Mouse (Mus musculus) liver (tissue): Measurements from ENCODE around the gene Nol4l.
A peak's percentile ranks its signal among the peaks of the same experiment; 100 is the strongest.

ENCODE experiments used
- DNase-seq: peaks from one replicate; pipeline ENCODE4 v3.0.0-alpha.2; 2020; ENCODE audit warnings: mixed read lengths

Gene Nol4l

DNA sequence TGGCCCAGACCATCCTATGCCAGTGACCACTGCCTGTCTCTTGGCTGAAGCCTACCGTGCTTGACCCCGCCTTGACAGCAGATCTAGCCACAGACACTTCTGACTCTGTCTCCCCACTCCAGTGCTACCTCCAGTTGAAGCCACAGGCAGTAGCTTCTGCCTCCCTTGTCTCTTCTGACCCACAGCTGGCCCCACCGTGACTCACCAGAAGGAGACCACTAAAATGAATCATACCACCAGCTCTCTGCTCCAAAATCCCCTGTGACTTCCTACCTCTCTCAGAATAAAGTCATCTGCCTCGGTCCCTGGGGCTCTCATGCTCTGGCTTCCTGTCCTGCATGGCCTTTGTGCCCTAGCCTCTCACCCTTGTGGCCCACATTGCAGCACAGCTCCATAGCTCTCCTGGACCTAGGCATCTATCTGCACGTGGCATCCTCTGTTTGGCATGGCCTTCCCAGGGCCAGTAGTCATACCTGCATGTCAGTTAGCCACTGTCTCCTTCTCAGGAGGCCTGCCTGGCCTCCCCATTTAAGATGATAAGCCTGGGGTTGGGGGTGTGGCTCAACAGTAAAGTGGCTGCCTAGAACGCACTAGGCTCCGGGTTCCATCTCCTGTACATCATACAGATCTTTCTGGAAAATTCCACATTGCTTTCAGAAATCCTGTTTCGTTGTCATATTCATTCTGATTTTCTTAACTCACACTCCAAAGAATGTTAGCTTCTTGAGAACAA, 13.3 kb upstream of the Nol4l start:
- peak; percentile 79 for DNase-seq

DNA sequence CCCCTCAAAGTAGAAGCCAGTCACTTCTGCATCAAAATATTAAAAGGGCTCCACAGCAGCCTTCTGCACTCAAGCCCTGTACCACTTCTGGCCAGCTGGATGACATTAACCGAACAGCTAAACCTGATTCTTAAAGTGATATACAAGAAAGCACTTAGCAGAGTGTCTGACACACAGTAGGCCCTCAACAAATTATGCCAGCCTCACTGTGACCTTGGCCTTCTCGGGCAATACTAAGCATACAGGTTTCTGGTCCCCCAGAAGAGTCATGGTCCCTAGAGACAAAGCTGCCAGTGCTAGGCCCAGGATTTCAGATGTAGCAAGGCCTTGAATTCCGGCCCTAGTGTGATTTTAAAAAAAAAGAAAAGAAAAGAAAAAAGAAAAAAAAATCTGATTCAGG, 9.1 kb upstream of the Nol4l start:
- DNase-seq = no peak

DNA sequence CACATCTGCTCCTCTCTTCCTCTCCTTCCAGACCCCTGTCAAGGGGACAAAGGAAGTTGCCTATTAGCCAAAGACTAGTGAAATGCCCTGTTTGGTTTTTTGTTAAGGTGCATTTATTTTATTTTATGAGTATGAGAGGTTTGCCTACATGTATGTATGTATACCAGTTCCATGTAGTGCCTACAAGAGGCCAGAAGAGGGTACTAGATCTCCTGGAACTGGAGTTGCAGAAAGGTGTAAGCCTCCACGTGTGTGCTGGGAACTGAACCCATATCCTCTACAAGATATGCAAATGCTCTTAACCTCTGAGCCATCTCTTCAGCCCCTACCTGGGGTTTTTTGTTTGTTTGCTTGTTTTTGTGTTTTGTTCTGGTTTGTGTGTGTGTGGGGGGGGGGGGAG, 4.2 kb upstream of the Nol4l start:
- no peak for DNase-seq

DNA sequence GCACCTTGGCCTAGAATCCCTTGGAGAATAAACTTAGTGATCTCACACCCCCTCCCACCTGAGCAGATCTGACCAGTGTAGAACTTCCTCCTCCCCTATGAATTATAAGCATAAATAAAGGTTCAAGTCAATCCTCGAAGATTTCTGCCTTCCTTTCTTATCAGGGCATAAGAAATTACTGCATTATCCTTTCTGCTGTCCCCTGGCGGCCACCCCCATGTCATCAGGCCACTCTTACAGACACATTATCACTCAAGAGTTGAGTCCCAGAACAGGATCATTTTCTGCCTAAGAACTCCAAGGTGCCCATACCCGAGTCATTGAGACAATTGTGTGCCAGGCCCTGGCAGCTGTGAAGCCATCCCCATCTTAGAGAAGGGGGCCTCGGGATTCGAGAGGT, 1.2 kb upstream of the Nol4l start:
- DNase-seq = peak; percentile 55

DNA sequence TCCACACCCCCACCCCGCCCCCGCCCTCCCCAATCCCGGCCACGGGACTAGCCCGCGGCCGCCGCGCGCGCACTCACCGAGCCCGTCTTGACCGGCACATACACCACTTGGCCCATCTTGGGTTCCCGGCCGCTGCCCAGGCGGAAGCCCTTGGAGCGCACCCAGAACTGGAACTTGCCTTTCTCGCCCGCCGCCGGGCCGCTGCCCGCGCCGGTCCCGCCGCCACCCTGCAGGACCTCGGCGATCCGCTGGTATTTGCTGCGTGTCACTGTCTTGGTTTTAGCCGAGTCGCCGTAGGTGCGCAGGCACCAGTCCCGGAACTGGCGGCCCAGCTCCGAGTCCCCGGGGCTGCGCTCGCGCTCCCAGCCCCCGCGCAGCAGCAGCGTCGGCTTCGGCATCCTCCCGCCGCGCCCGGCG, 398 bp downstream of the Nol4l start:
- DNase-seq = peak; percentile 66

DNA sequence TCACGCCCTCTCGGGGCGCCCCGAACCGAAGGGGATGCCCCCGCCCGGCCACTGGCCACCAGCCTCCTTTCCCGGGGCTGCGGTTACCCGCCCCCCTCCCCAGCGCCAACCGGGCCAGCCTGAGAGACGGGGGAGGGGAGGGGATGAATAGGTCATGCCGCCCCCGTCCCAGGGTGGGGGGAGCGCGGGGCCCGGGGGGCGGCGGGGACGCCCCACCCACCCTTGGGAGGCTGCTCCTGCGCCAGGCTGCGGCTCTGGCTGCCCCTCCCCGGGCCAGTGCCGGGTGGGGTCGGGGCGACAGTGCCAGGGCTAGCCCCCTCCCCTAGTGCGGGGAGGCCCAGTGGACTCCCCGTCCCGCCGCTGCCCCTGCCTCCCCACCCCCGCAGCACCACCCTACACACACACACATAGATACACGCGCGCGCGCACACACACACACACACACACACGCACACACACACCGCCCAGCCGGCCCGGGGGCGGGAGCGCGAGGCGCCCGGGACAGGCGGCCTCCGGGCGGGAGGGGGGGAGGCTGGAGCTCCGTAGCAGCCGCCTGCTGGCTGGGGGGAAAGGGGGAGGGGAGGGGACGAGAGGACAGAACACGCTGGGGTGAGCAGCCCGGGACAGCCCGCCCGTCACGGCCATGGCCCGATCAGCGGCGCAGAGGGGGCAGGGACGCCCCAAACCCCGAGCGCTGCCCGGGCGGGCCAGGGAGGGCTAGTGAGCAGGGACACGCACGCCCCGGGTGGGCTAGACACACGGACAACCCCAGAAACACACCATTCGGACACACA, 1.0 kb downstream of the Nol4l start:
- peak; percentile 71 for DNase-seq

DNA sequence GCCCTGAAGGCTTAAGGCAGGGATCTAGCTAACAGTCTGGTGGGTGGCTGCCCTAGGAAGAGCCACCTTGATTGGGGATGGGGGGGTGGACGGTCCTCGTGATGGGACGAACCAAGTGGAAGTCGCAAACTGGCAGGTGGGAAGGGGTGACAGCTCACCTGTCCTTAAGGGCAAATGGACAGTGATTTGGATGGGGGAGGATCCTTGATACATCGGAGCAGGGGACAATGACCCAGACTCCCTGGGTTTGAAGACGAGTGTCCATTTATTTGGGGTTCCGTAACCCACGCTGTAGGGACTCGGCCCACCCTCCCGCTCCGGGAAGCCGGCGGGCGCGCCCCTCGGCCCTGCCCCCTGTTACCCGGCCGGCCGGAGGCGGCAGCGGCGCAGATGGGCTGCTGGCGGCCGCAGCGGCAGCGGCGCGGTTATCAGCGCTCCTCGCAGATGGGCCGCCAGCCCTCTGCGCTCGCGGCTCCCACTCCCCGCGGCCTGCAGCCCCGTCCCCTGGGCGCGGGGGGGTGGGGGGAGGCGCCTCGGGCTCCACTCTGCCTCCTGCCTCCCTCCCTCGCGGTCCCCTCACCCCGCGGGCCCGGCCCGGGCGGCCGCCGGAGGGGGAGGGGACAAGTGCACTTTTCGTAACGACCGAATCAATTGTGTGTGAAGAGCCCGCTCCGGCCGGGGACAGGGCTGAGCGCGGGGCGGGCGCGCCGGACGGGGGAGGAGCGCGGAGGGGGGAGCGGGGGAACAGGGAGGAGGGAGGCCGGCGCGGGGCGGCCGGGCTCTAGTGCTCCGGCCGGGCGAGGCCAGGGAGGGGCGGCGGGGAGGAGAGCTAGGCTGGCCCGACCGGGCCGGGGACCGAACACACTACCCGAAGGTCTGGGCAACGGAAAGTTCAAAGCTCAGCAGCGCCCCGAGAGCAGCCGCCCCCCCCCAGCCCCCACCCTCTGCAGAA, 1.9 kb downstream of the Nol4l start:
- DNase-seq = peak; percentile 82

DNA sequence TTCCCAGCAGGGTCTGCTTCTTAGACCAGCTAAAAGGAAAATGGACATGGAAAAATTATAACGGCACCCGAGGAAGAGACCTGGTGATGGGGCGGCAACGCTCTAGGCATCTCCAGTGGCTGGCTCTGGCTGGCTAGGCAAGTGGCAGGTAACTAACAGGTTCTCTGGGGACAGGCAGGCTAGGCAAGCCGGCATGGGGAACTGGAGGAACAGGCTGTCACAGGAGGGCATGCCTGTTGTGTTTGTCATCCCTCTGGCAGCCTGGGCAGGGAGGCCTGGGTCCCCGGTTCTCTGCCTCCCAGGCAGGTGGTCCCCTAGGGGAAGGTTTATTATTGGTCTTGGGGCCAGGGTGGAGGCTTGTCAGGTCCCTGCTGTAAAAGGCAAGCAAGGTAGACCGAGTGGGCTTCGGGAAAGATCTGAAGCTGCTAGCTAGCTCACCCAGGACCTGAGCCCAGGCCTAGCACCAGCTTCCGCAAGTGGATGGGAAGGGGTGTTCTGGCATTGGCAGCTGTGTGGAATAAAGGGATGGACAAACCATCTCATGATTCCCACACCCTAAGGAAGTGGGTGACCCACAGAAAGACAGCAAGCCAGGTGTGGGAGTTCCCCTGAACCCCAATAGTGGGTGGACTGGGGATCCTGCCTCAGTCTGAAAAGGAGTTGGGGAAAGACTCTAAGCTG, 2.8 kb downstream of the Nol4l start:
- DNase-seq = peak; percentile 43

DNA sequence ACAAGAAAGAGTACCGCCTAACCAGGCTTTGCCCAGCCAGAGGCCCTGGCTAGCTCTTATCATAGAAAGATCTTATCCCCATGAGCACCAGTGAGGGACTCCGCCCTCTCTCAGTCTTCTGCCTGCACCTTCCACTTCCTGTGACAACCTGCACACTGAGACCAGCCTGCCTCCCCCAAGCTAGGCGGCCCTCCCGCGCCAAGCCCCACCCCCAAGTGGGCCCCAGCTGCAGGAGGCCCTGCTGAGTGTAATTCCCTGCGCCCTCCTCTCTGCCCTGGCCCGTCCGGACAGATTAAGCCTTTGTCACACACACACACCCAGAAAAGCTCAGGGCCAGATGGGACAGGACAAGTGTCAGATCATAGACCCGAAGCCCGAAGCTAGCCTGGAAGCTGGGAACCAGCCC, 3.9 kb downstream of the Nol4l start:
- peak; percentile 93 for DNase-seq

DNA sequence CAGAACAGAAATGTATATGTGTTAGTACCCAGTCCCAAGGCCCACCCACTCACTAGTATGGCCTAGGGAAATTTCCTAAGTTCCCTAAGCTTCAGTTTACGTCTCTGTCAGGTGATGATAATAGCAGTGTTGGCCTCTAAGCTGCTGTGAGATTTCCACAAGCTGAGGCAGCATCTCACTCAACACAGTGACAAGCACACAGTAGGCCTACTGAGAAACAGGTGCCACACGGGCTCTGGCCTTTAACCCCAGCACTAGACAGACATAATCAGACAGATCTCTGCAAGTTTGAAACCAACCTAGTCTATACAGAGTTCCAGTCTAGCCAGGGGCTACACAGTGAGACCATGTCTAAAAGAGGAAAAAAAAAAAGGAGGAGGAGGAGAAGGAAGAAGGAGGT, 5.0 kb downstream of the Nol4l start:
- DNase-seq = no peak

DNA sequence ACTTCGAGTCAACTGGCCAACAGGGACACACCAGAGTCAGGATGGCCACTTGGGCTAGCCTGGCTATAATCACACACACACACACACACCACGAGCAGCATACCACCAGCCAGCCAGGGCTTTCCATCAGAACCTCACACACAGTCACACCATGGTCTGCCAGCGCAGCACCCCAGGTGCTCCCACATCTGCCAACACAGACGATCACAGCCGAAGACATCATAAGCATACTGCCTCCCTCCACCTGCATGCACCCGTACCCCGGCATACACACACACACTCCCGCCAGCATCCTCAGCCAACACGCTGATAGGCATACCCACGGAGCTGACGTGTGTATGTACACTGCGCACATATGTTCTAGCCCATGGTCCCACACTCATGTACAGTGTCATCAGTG, 6.1 kb downstream of the Nol4l start:
- no peak for DNase-seq

DNA sequence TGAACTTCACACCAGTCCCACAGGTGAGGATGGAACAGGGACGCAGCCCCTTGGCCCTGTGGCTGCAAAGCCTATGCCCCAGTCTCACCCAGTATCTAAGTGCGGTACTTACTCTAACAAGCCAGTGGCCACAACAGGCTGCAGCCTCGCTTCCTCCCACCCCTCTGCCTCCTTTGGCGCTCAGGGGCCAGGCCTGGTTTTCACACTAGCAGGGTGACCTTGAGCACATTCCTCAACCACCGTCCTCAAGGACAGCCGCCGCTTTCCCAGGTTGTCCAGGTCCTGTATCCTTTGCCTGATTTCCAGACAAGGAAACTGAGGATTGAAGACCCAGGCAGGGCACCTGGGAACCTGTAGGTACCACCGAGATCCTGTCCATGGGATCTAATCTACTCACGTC, 6.6 kb downstream of the Nol4l start:
- no peak for DNase-seq

DNA sequence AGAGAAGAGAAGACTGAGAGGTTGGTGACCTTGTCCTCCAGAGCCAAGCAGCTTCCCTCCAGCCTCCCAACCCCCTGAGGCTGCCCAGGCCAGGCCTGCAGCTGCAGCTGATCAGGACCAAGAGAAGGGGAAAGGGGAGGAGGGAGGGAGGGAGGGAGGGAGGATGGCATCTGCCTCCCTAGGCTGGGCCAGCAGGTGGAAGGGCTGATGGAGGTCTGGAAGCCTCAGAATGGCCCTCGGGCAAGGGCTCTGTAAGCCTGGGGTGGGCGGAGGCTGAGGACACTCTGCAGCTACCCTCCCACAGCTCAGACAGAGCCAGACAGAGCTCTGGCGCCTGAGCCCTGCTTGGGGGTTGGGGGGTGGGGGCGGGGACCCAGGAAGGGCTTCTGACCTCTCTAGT, 7.5 kb downstream of the Nol4l start:
- DNase-seq = no peak

DNA sequence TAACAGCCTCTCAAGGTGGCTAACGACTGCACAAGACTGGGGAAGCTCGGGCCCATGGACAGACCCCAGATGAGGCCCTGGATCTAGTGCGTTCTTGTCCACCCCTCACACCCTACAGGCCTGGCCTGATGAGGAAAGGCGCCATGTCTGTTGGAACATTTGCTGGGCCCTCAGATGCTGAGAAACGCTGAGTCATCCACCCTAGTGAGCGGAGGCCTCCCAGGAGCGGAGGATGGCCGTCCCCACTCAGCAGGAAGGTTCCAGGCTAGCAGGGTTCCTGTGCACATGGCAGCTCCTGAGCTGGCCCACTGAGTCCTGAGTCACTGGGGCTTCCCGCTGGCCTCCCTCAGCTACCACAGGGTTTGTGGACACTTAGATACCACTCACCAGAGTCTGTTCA, 9.7 kb downstream of the Nol4l start:
- DNase-seq = peak; percentile 85

DNA sequence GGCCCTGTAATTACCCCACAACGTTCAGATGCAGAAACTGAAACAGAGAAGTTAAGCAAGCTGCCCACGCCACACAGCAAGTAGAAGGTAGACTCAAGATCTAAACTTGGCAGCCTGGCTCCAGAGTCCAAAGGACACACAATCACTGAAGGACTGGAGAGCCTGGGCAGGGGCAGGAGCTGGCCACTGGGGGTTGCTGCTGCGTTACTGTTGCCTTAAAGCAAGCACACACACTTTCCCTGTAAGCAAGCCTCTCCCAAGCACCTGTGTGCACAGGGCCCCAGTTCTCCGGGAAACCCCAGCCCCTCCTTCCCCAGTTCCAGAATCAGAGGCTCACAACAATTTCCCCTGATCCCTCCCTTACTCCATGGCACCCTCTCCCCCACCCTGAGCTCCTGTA, 12.8 kb downstream of the Nol4l start:
- peak; percentile 53 for DNase-seq

DNA sequence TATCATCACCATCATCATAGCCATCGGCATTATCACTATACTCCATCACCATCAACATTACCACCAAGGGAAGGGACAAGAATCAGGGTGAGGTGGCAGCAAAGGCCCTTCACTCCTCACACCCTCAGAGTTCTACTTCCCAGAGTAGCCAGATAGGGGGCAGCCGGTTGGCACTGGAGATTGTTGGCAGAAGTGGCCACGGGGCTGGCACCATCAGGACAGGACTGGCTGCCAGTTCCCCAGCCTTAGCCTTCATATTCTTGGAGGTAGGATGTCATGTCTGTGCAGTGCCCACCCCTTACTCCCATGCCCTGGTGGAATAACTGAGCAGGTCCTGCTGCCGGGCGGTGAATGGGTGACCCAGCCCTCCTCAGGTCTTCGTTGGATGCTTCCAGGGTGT, 14.2 kb downstream of the Nol4l start:
- no peak for DNase-seq

DNA sequence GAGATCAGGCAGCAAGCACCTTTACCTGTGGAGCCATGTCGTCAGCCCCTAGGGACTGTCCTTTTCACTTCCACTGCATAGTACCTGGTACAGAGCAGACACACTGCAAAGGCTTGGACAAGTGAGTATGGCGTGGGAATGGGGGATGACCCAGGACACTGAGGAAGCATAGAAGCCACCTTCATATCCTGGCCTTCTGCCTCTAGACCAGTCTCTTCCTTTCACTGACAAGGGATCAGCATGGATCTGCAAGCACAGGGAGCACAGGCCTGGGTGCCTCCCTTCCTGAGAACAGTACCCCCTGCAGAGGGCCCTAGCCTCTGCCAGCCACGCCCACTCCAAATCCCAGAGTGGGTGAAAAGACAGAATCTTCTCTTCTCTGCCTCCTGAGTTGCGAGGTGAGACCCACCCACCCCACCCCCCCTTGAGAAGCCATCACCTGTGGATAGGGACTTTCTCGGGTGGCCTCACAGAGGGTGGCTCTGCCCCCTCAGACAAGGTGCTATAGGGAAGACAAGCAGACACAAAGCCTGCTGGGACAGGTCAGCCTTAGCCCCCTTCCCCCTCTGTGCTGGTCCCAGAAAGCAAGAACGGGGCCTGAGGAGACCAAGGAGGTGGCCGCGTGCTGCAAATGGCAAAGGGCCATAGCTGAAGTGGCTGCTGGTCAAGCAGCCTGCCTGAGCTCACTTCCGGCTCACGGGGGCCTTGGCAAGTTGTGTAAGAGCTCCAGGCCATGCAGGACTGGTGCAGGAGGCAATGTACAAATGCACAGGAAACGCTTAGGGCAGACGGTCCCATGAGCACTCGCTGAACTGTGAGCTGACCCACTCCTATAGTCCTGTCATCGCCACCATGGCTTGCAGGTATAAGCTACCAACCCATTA, 15.0 kb downstream of the Nol4l start:
- no peak for DNase-seq

DNA sequence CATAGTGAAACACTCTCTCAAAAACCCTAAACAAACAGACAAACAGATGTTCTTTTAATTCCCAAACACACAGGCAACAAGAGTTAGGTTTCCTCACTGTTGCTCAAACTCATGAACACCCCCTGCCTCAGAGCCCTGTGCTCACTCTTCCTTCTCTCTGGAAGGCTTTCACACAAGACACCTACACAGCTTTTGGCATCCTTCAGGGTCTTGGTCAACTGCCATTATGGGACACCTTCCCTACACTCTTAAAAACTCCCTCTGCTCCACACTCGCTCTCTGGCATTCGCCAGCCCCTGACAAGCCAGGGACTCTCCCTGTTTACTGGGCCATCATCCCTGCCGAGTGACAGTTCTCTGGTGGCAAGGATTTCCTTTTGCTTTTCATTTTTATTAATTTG, 15.8 kb downstream of the Nol4l start:
- no peak for DNase-seq

DNA sequence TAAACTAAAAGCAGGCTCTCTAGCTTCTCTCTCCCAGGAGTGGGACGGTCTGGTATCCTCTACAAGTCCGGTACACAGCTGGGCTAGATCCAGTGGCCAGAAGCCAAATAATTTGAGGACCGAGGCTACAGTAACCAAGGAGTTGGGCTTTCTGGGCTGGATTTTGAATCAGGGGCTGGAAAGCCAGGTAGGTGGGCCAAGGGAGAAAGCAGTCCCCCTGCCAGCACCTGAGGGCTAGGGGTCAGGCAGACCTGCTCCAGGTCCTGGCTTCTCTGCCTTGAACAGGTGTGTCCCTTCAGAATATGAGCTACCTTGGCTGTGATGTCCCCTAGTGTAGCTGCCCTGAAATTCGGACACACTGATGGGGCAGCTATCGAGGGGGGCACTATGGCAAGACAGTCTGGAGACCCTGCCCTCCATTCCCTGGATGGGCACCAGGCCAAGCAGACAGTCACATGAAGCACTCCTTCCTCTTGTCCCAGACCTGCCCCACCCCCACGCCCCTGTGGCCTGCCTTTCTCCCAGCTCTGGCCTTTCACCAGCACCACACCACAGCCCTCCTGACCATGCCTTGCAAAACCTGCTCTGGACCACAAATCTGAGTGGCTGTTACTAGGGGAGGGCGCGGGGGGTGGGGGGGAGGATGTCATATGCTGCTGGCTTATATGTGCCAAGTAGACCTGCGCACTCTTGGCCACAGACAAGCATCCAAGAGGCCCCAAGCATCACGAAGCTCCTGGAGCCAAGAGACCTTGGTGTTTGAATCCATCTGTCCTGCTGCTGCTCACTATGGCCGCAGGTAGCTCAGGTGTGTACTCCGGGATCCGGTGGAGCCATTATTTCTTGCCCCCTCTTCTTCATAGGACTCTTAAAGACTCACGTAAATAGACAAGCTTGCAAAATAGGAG, 17.1 kb downstream of the Nol4l start:
- no peak for DNase-seq

DNA sequence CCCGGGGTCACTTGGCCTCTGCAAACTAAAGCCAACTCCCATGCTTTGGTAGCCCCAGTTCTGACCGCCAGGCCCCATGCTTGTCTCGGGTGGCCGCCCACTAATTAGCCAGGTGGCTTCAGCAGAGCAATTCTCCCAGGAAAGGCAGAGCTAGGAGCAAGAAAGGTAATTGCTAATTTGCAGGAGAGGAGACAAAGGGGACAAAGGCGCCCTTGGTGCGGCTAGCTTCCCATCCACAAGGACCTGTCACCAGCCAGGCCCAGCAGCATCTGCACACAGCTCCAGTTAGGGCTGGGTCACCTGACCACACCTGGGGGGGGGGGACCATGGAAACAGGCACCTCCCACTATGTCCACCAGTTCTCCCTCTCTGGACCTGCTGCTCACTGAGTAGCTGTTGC, 18.2 kb downstream of the Nol4l start:
- no peak for DNase-seq

DNA sequence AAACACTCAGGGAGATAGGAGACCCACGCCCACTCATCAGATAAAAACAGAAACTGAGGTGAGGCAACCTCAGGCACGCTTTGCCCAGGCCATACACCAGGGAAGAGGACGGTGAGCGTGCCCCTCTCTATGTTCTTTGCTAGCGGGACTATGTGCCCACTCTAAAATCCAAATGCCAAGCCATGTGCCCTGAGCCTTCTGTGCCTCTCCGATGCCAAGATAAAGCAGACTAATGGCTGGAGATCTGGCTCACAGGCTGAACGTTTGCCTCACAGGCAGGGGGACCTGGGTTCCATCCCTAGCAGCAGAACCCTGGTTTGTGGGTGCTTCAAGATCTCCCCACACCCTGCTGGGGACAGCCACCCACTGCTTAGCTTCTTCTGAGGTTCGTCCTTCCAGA, 19.6 kb downstream of the Nol4l start:
- DNase-seq = no peak
